In the genomic region with DNA sequence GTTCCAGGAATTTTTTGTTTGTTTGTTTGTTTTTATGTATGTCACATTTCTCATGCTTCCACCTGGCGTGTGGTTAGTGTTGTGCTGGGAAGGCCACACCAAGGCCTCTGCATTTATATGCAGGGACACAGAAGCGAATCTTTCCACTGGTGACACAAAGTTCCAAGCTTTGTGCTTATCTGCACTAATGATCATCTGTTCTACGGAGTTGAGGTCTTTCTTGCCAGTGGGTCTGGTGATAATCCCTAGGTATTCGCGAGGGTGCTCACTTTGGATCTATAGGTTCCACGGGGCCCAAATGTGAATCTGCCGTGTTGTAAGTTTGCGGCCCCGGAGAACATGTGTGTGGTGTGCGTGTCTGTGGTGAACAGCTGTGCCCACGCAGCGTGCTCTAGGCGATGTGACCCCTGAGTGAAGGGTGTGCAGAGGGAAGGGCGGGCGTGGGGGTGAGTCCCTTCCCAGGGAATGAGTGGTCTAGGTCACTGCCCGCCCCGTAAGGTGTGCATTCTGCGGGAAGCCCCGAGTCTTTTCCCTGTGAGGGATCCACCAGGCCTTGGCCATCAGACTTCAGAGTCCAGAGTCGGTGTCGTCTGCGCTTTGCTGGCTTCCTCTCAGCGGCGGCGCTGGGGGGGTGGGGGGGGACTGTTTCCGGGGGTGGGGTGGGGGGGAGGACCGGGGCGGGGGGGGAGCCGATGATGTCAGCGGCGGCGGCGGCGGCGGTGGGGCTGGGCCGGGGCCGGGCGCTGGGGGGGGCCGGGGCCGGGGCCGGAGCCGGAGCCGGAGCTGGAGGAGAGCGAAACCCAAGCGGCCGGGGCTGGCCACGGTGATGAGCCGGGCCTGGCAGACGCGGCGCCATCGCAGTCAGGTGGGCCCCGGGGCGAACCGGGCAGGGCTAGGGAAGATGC, we compare ENCODE assay signal across 8 mouse cellular contexts. TPM values are rescaled to one million over a fixed set of nuclear protein-coding genes. Genes with fewer than 3 reads are reported as not detected.
DNase-seq lines count a peak whose midpoint lies in the region; ATAC-seq lines count a peak whose summit lies in the region.

TSS of gene Zbtb4 (plus strand) at position 692 of the 905 bp plus-strand sequence.

- peak within 1 kb of the TSS; percentile 73 for H3K27ac ChIP-seq in forebrain, embryonic 12.5 days
- peak within 1 kb of the TSS; percentile 93 for H3K27ac ChIP-seq in lung, embryonic 15.5 days

- H3K36me3 ChIP-seq in forebrain, embryonic 12.5 days (replicated peaks) = no peaks in the 10 kb centered on the region
- H3K36me3 ChIP-seq in lung, embryonic 15.5 days = no peaks in the 10 kb centered on the region

- H3K4me2 ChIP-seq in forebrain, embryonic 12.5 days = peak within 1 kb of the TSS; percentile 78
- H3K4me2 ChIP-seq in lung, embryonic 15.5 days = peak within 1 kb of the TSS; percentile 60

- peaks cover 28% of the 10 kb centered on the region for H3K4me1 ChIP-seq in forebrain, embryonic 12.5 days
- H3K4me1 ChIP-seq in lung, embryonic 15.5 days = peaks cover 25% of the 10 kb centered on the region

- DNase-seq in cerebellum, postnatal 4 days (ENCODE audit: low spot score in 2 of 2) = no peak
- peak in 1 of 2 experiments; percentile 19 for DNase-seq in adrenal gland, postnatal 4 days (ENCODE audit: low spot score in 2 of 2)
- no peak for DNase-seq in heart, postnatal 25 days (ENCODE audit: low spot score)
- no peak for DNase-seq in layer of hippocampus, adult 8-10 months (ENCODE audit: low spot score in 2 of 2)
- peak; percentile 50 for DNase-seq in retina, embryonic 14.5 days (ENCODE audit: low spot score)

- intact Hi-C loops in heart, postnatal 25 days (cut with DNase I) = loop anchor here (2.0 kb wide), 1 partner anchor 37 kb away; no protein-coding TSS in a partner anchor

- 0 out of 2 replicates have a peak, but pooled peaks cover 4% of the 10 kb centered on the region for H3K27me3 ChIP-seq in forebrain, embryonic 12.5 days
- H3K27me3 ChIP-seq in lung, embryonic 15.5 days = no peaks in the 10 kb centered on the region

- no peaks in the 10 kb centered on the region for H3K9me3 ChIP-seq in forebrain, embryonic 12.5 days
- H3K9me3 ChIP-seq in lung, embryonic 15.5 days = no peaks in the 10 kb centered on the region

- peak; percentile 34; the same call in 1 of the 2 replicates for ATAC-seq in cerebellum, adult (ENCODE audit: insufficient number of reproducible peaks, low FRiP score, low TSS enrichment)
- ATAC-seq in forebrain, embryonic 12.5 days (ENCODE audit: low FRiP score) = peak; percentile 70
- ATAC-seq in lung, embryonic 15.5 days (ENCODE audit: borderline replicate concordance, extremely low read depth, low FRiP score, low TSS enrichment) = peak; percentile 66

- 29% methylated on average over 31 of the region's 55 CpGs for whole genome bisulfite sequencing in forebrain, embryonic 12.5 days
- 20% methylated on average over 35 of the region's 55 CpGs for WGBS in lung, embryonic 15.5 days

- H3K4me3 ChIP-seq in forebrain, embryonic 12.5 days (replicated peaks) = peak within 1 kb of the TSS; percentile 83
- H3K4me3 ChIP-seq in lung, embryonic 15.5 days = peak within 1 kb of the TSS; percentile 86

- H3K9ac ChIP-seq in forebrain, embryonic 12.5 days = peak within 1 kb of the TSS; percentile 88
- H3K9ac ChIP-seq in lung, embryonic 15.5 days = peak within 1 kb of the TSS; percentile 94

RNA-seq across cellular contexts. Expression of gene Zbtb4, which starts in this region (rescaled TPM):
- 10 to 100 TPM; 48.5 to 58.3 TPM for total RNA-seq in adrenal gland, postnatal 4 days (2021)
- 1.3 and 1.5 TPM in 2 replicates for polyA plus RNA-seq in forebrain, embryonic 12.5 days (2016; fragmentation: Nextera tagmentation; extraction: Ambion mirVana)
- total RNA-seq in heart, postnatal 25 days (2021) = 10 to 100 TPM; 33.3 to 39.6 TPM
- 100 to 1,000 TPM; 121 to 145 (median 129) TPM for total RNA-seq in layer of hippocampus, adult 8-10 months (2022)
- 2.6 and 3.0 TPM in 2 replicates for polyA plus RNA-seq in lung, embryonic 15.5 days (2015; fragmentation: Nextera tagmentation; extraction: Ambion mirVana)
